Mouse (Mus musculus): ENCODE measurements around the gene Vmn1r205.
"Not testable (repeated sequence)": the region's sequence is repeated elsewhere in the genome, so short reads cannot be mapped to it uniquely, and the experiment has no call there.

DNA sequence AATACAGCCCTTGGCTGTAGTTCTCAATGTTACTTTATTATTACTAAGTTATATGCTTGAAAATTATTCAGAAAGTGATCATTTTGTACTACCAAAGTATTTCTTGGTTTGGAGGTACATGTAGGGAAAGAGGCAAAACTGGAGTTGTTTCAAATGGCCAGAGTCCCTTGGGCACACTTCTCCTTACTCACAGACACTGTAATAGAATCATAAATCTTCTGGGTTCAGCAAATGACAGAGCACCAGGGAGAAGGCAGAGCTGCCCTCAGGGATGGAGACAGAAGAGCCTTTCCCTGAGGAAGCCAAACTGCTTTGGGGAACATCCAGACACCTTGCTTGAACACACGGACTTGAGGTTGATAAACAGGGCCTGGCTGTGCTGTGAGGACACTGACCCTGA lies 39.9 kb downstream of the Vmn1r205 start, which contains the start of gene Vmn1r204:
- not testable (repeated sequence) for TF ChIP-seq CTCF (conservative IDR thresholded peaks at IDR 0.05; ENCODE audit: low read length); NANOG (IDR thresholded peaks at IDR 0.05; ENCODE audit: borderline replicate concordance, low read length)

Data from E14TG2a.4 (cell line).